Mouse (Mus musculus): ENCODE results near the gene Akap11.

GRCm38 (mm10) chr14:78568410-78568809 is 31.8 kb upstream of the Akap11 start:
- TF ChIP-seq MXI1 (IDR thresholded peaks at IDR 0.05; ENCODE audit: low read depth, low read length) (no peak), CTCF (conservative IDR thresholded peaks at IDR 0.05 in 1 of 2, IDR thresholded peaks at IDR 0.05 in 1 of 2; ENCODE audit: low read depth in 2 of 2, low read length in 2 of 2) (no peak), POLR2A (IDR thresholded peaks at IDR 0.05; ENCODE audit: low read depth, low read length) (no peak), POLR2AphosphoS2 (IDR thresholded peaks at IDR 0.05; ENCODE audit: low read depth, low read length) (no peak), GABPA (IDR thresholded peaks at IDR 0.05; ENCODE audit: insufficient replicate concordance, low read depth, low read length) (no peak), MYC (IDR thresholded peaks at IDR 0.05; ENCODE audit: low read depth, low read length) (no peak), RCOR1 (conservative IDR thresholded peaks at IDR 0.05; ENCODE audit: low read depth, low read length) (no peak), MAX (IDR thresholded peaks at IDR 0.05; ENCODE audit: low read length) (no peak), IRF4 (IDR thresholded peaks at IDR 0.05; ENCODE audit: low read depth, low read length) (no peak), SMC3 (IDR thresholded peaks at IDR 0.05; ENCODE audit: low read depth, low read length) (no peak)
